Mouse (Mus musculus) liver, embryonic 11.5 days (tissue): ENCODE data around the gene Parva. TPM values are rescaled to one million over a fixed set of nuclear protein-coding genes. Genes with fewer than 3 reads are reported as not detected.

ENCODE experiments used
- ATAC-seq: fragments of 200-750 bp; cut with Nextera tagmentation; replicated peaks from 2 replicates; pipeline ENCODE4 v1.8.0; 2017; ENCODE audit warnings: moderate number of reproducible peaks, mild to moderate bottlenecking, moderate TSS enrichment, moderate library complexity; ENCODE audit not compliant: low FRiP score
- DNase-seq: peaks from one replicate; pipeline ENCODE4 v3.0.0-alpha.2; 2017; ENCODE audit warnings: low spot score
- H3K27ac ChIP-seq: fragments of 300-500 bp; sonication (generic); 2 replicates; pipeline ENCODE4 v1.5.1; 2014; ENCODE audit warnings: mild to moderate bottlenecking, low read depth, low read length, control low read depth
- H3K27me3 ChIP-seq: fragments of 300-500 bp; sonication (generic); replicated peaks from 2 replicates; pipeline ENCODE4 v1.6.1; 2014; ENCODE audit warnings: low read length, mixed read lengths; ENCODE audit not compliant: control insufficient read depth, insufficient read depth
- H3K36me3 ChIP-seq: fragments of 300-500 bp; sonication (generic); 2 replicates; pipeline ENCODE4 v1.6.1; 2014; ENCODE audit warnings: mild to moderate bottlenecking, low read length, moderate library complexity, mixed read lengths; ENCODE audit not compliant: control insufficient read depth, insufficient read depth
- H3K4me1 ChIP-seq: fragments of 300-500 bp; sonication (generic); replicated peaks from 2 replicates; pipeline ENCODE4 v1.6.1; 2014; ENCODE audit warnings: low read length, mixed read lengths; ENCODE audit not compliant: control insufficient read depth, insufficient read depth
- H3K4me2 ChIP-seq: fragments of 300-500 bp; sonication (generic); 2 replicates; pipeline ENCODE4 v1.6.1; 2014; ENCODE audit warnings: mild to moderate bottlenecking, control low read depth, moderate library complexity
- H3K4me3 ChIP-seq: fragments of 300-500 bp; sonication (generic); 2 replicates; pipeline ENCODE4 v1.5.1; 2014; ENCODE audit warnings: low read depth, low read length, control low read depth
- H3K9ac ChIP-seq: fragments of 300-500 bp; sonication (generic); 2 replicates; pipeline ENCODE4 v1.6.1; 2014; ENCODE audit warnings: low read depth, low read length, control low read depth
- H3K9me3 ChIP-seq: fragments of 300-500 bp; sonication (generic); 2 replicates; pipeline ENCODE4 v1.6.1; 2016; ENCODE audit warnings: low read length, inconsistent platforms, mixed read lengths; ENCODE audit not compliant: control insufficient read depth
- WGBS: fragments of 180-500 bp; shearing (Covaris S2); extraction: QIAGEN DNeasy Blood & Tissue Kit; methylation state at CpG from one replicate; pipeline ENCODE4 v1.1.7; 2014; 5-methylcytosine and 5-hydroxymethylcytosine counted together
- polyA plus RNA-seq: library from polyadenylated mRNA; unstranded; fragments of >200 nt; fragmentation: Nextera tagmentation; extraction: Ambion mirVana; gene quantifications from 2 replicates; pipeline ENCODE4 v1.2.1, GENCODE M21; 2014

Gene Parva
- polyA plus RNA-seq, 1 experiment from 2014 or later: 24.3 TPM

GRCm38 (mm10) chr7:112472708-112473281 lies 45.5 kb downstream of the Parva start:
- Histone ChIP-seq H3K9me3 (no peaks in the 10 kb centered on the region), H3K9ac (no peak overlapping the region), H3K27me3 (no peaks in the 10 kb centered on the region), H3K36me3 (no peaks in the 10 kb centered on the region), H3K4me2 (no peak overlapping the region), H3K4me1 (0 out of 2 replicates have a peak, but pooled peaks cover 6% of the 10 kb centered on the region), H3K4me3 (no peak overlapping the region), H3K27ac (no peak overlapping the region)
- WGBS: 64% methylated on average over 9 of the region's 9 CpGs
- no peak for ATAC-seq
- DNase-seq: no peak

GRCm38 (mm10) chr7:112473649-112474435 lies 46.5 kb downstream of the Parva start:
- Histone ChIP-seq H3K4me3 (no peak overlapping the region), H3K9ac (no peak overlapping the region), H3K4me2 (no peak overlapping the region), H3K27me3 (no peaks in the 10 kb centered on the region), H3K27ac (no peak overlapping the region), H3K36me3 (no peaks in the 10 kb centered on the region), H3K4me1 (0 out of 2 replicates have a peak, but pooled peaks cover 5% of the 10 kb centered on the region), H3K9me3 (no peaks in the 10 kb centered on the region)
- no peak for ATAC-seq
- DNase-seq: no peak
- WGBS: 37% methylated on average over 14 of the region's 14 CpGs

- H3K27ac ChIP-seq: no peak overlapping the region
- H3K9me3 ChIP-seq: no peaks in the 10 kb centered on the region
Observed at GRCm38 (mm10) chr7:112479116-112479515, 51.8 kb downstream of the Parva start.

GRCm38 (mm10) chr7:112481031-112481430 lies 53.7 kb downstream of the Parva start:
- Histone ChIP-seq H3K4me1 (no peaks in the 10 kb centered on the region), H3K4me2 (no peak overlapping the region), H3K36me3 (no peaks in the 10 kb centered on the region), H3K9ac (no peak overlapping the region), H3K27ac (no peak overlapping the region), H3K9me3 (no peaks in the 10 kb centered on the region), H3K27me3 (no peaks in the 10 kb centered on the region), H3K4me3 (no peak overlapping the region)
- ATAC-seq (no peak), DNase-seq (no peak)
- 77% methylated on average over 1 of the region's 1 CpGs for WGBS

More at GRCm38 (mm10) chr7:112479116-112479515, 51.8 kb downstream of the Parva start:
- DNase-seq (no peak), ATAC-seq (no peak)
- Histone ChIP-seq H3K9ac (no peak overlapping the region), H3K4me1 (no peaks in the 10 kb centered on the region), H3K4me3 (no peak overlapping the region), H3K27me3 (no peaks in the 10 kb centered on the region), H3K36me3 (no peaks in the 10 kb centered on the region), H3K4me2 (no peak overlapping the region)
- WGBS: 43% methylated on average over 6 of the region's 6 CpGs

GRCm38 (mm10) chr7:112482572-112482971 lies 55.3 kb downstream of the Parva start:
- Histone ChIP-seq H3K4me1 (no peaks in the 10 kb centered on the region), H3K9me3 (no peaks in the 10 kb centered on the region), H3K36me3 (no peaks in the 10 kb centered on the region), H3K9ac (no peak overlapping the region), H3K27me3 (no peaks in the 10 kb centered on the region), H3K4me2 (no peak overlapping the region), H3K27ac (no peak overlapping the region), H3K4me3 (no peak overlapping the region)
- WGBS: 80% methylated on average over 7 of the region's 7 CpGs
- ATAC-seq: no peak
- DNase-seq: no peak

GRCm38 (mm10) chr7:112483382-112483781 lies 56.1 kb downstream of the Parva start:
- Histone ChIP-seq H3K27ac (no peak overlapping the region), H3K9me3 (no peaks in the 10 kb centered on the region), H3K4me3 (no peak overlapping the region), H3K4me1 (no peaks in the 10 kb centered on the region), H3K36me3 (no peaks in the 10 kb centered on the region), H3K27me3 (no peaks in the 10 kb centered on the region), H3K4me2 (no peak overlapping the region), H3K9ac (no peak overlapping the region)
- no peak for ATAC-seq
- WGBS: 24% methylated on average over 2 of the region's 2 CpGs
- no peak for DNase-seq

GRCm38 (mm10) chr7:112490825-112491224 lies 63.5 kb downstream of the Parva start:
- Histone ChIP-seq H3K9ac (no peak overlapping the region), H3K9me3 (no peaks in the 10 kb centered on the region), H3K4me3 (no peak overlapping the region), H3K27me3 (no peaks in the 10 kb centered on the region), H3K4me2 (no peak overlapping the region), H3K36me3 (no peaks in the 10 kb centered on the region), H3K4me1 (peaks cover 2% of the 10 kb centered on the region), H3K27ac (no peak overlapping the region)
- 46% methylated on average over 2 of the region's 2 CpGs for WGBS
- DNase-seq: no peak
- no peak for ATAC-seq

GRCm38 (mm10) chr7:112491737-112492136 lies 64.4 kb downstream of the Parva start:
- DNase-seq (no peak), ATAC-seq (no peak)
- no peak overlapping the region for H3K27ac ChIP-seq
- H3K4me2 ChIP-seq: no peak overlapping the region
- no peaks in the 10 kb centered on the region for H3K27me3 ChIP-seq
- no peaks in the 10 kb centered on the region for H3K36me3 ChIP-seq
- no peak overlapping the region for H3K9ac ChIP-seq
- 66% methylated on average over 1 of the region's 1 CpGs for WGBS
- no peaks in the 10 kb centered on the region for H3K9me3 ChIP-seq
- no peak overlapping the region for H3K4me3 ChIP-seq
- H3K4me1 ChIP-seq: peaks cover 5% of the 10 kb centered on the region

GRCm38 (mm10) chr7:112495950-112496349 lies 68.6 kb downstream of the Parva start:
- H3K9ac ChIP-seq: no peak overlapping the region
- ATAC-seq (no peak), DNase-seq (no peak)
- no peaks in the 10 kb centered on the region for H3K27me3 ChIP-seq
- H3K9me3 ChIP-seq: no peaks in the 10 kb centered on the region
- peaks cover 11% of the 10 kb centered on the region for H3K4me1 ChIP-seq
- no peak overlapping the region for H3K4me2 ChIP-seq
- no peaks in the 10 kb centered on the region for H3K36me3 ChIP-seq
- 79% methylated on average over 8 of the region's 8 CpGs for WGBS
- no peak overlapping the region for H3K27ac ChIP-seq
- H3K4me3 ChIP-seq: no peak overlapping the region
